8 mouse cellular contexts compared by ENCODE assay signal in genomic region chr3:36613908-36614255, GRCm38 (mm10). TPM values are rescaled to one million over a fixed set of nuclear protein-coding genes. Genes with fewer than 3 reads are reported as not detected.
A peak's percentile ranks its signal among the peaks of the same experiment; 100 is the strongest.
DNase-seq lines count a peak whose midpoint lies in the region; ATAC-seq and TF ChIP-seq lines count a peak whose summit lies in the region.

No protein-coding gene starts in this region.

- no peaks in the 10 kb centered on the region for H3K4me1 ChIP-seq in intestine, embryonic 15.5 days (replicated peaks)
- peaks cover 2% of the 10 kb centered on the region; the same call in 1 of the 2 replicates for H3K4me1 ChIP-seq in intestine, embryonic 16.5 days (ENCODE audit: control insufficient read depth, insufficient read depth, low read length)
- peaks cover 2 to 8% of the 10 kb centered on the region in 2 experiments; a peak in 3 of 4 replicates for H3K4me1 ChIP-seq in CH12.LX (ENCODE audit: control insufficient read depth in 1 of 2, insufficient read depth in 2 of 2)
- no peaks in the 10 kb centered on the region; the same call in 1 of the 2 replicates for H3K4me1 ChIP-seq in intestine, postnatal 0 days (replicated peaks; ENCODE audit: control insufficient read depth, insufficient read depth, low read length)

- no peaks in the 10 kb centered on the region for H3K9me3 ChIP-seq in intestine, embryonic 15.5 days
- no peaks in the 10 kb centered on the region for H3K9me3 ChIP-seq in intestine, embryonic 16.5 days (ENCODE audit: control insufficient read depth, low read length)
- no peaks in the 10 kb centered on the region for H3K9me3 ChIP-seq in CH12.LX (replicated peaks; ENCODE audit: low read length)
- H3K9me3 ChIP-seq in intestine, postnatal 0 days (ENCODE audit: control insufficient read depth) = no peaks in the 10 kb centered on the region

- dilution Hi-C loops in CH12.LX (cut with MboI; ENCODE audit: extremely low pct_ligation_motif_present, extremely low pct_unique_long_range_greater_than_20kb, low sequenced_read_pairs) = no loop called here

- TF ChIP-seq RAD21 in CH12.LX (IDR thresholded peaks at IDR 0.05; ENCODE audit: low read depth, low read length) = no peak

- TF ChIP-seq EP300 in CH12.LX (IDR thresholded peaks at IDR 0.05; ENCODE audit: low read length) = no peak

- in situ Hi-C loops in CH12.LX (cut with MboI; ENCODE audit: low pct_ligation_motif_present, low pct_unique_long_range_greater_than_20kb, low sequenced_read_pairs) = no loop called here

- peak overlapping the region; percentile 83 for H3K4me2 ChIP-seq in intestine, embryonic 15.5 days (replicated peaks)
- no peak overlapping the region for H3K4me2 ChIP-seq in intestine, embryonic 16.5 days (ENCODE audit: low read depth, low read length)
- peak overlapping the region; percentile 83 for H3K4me2 ChIP-seq in CH12.LX (ENCODE audit: insufficient read depth, low read depth, poor library complexity, severe bottlenecking)
- H3K4me2 ChIP-seq in intestine, postnatal 0 days (replicated peaks; ENCODE audit: low read depth) = peak overlapping the region; percentile 91

- peak; percentile 23 for DNase-seq in CH12.LX (ENCODE audit: extremely low read depth)
- DNase-seq in cerebellum, adult 18-20 months = peak; percentile 28 to 48
- DNase-seq in adipocyte (ENCODE audit: low spot score) = no peak
- no peak for DNase-seq in frontal cortex, postnatal 25 days (ENCODE audit: low spot score in 2 of 2)

- no peak for TF ChIP-seq CTCF in CH12.LX (conservative IDR thresholded peaks at IDR 0.05 in 1 of 2, IDR thresholded peaks at IDR 0.05 in 1 of 2; ENCODE audit: low read depth in 2 of 2, low read length in 2 of 2)
- TF ChIP-seq CTCF in intestine, postnatal 0 days (IDR thresholded peaks at IDR 0.05; ENCODE audit: low read depth) = no peak

- no peaks in the 10 kb centered on the region for H3K27me3 ChIP-seq in intestine, embryonic 15.5 days (replicated peaks)
- H3K27me3 ChIP-seq in intestine, embryonic 16.5 days (replicated peaks; ENCODE audit: control insufficient read depth, insufficient read depth, low read length) = no peaks in the 10 kb centered on the region
- no peaks in the 10 kb centered on the region for H3K27me3 ChIP-seq in CH12.LX (replicated peaks)
- H3K27me3 ChIP-seq in intestine, postnatal 0 days (replicated peaks; ENCODE audit: control insufficient read depth, insufficient read depth, low read length) = no peaks in the 10 kb centered on the region

- no peak overlapping the region for H3K4me3 ChIP-seq in intestine, embryonic 15.5 days (replicated peaks)
- H3K4me3 ChIP-seq in intestine, embryonic 16.5 days (ENCODE audit: low read length) = no peak overlapping the region
- peak overlapping the region in 1 of 3 experiments; percentile 56 for H3K4me3 ChIP-seq in CH12.LX (replicated peaks in 1 of 3; ENCODE audit: low read depth in 2 of 3, low read length in 2 of 3, poor library complexity in 1 of 3)
- no peak overlapping the region for H3K4me3 ChIP-seq in intestine, postnatal 0 days (ENCODE audit: low read depth, low read length)

- no peak overlapping the region for H3K9ac ChIP-seq in intestine, embryonic 15.5 days
- H3K9ac ChIP-seq in intestine, embryonic 16.5 days (ENCODE audit: low read depth, low read length) = no peak overlapping the region
- H3K9ac ChIP-seq in CH12.LX (ENCODE audit: insufficient read depth, low read depth) = no peak overlapping the region
- no peak overlapping the region for H3K9ac ChIP-seq in intestine, postnatal 0 days (ENCODE audit: low read depth, low read length)

- no peak overlapping the region for H3K27ac ChIP-seq in intestine, embryonic 15.5 days
- no peak overlapping the region for H3K27ac ChIP-seq in intestine, embryonic 16.5 days (ENCODE audit: low read length)
- no peak overlapping the region for H3K27ac ChIP-seq in CH12.LX (ENCODE audit: insufficient read depth, low read depth)
- no peak overlapping the region for H3K27ac ChIP-seq in intestine, postnatal 0 days (ENCODE audit: low read depth, low read length)

- 70% methylated on average over 5 of the region's 5 CpGs for WGBS in intestine, embryonic 15.5 days
- WGBS in intestine, embryonic 16.5 days = 67% methylated on average over 5 of the region's 5 CpGs
- WGBS in intestine, postnatal 0 days = 68% methylated on average over 5 of the region's 5 CpGs

- TF ChIP-seq POLR2A in CH12.LX (IDR thresholded peaks at IDR 0.05; ENCODE audit: low read depth, low read length) = no peak

- H3K79me2 ChIP-seq in CH12.LX (replicated peaks; ENCODE audit: control insufficient read depth, extremely low read depth, insufficient read depth, poor library complexity, severe bottlenecking) = no peaks in the 10 kb centered on the region

- H3K36me3 ChIP-seq in intestine, embryonic 15.5 days = no peaks in the 10 kb centered on the region
- no peaks in the 10 kb centered on the region for H3K36me3 ChIP-seq in intestine, embryonic 16.5 days (ENCODE audit: control insufficient read depth, insufficient read depth, low read length)
- no peaks in the 10 kb centered on the region for H3K36me3 ChIP-seq in CH12.LX (replicated peaks in 1 of 2; ENCODE audit: control insufficient read depth in 1 of 2, insufficient read depth in 1 of 2, low read length in 1 of 2)
- H3K36me3 ChIP-seq in intestine, postnatal 0 days (ENCODE audit: control insufficient read depth, insufficient read depth) = no peaks in the 10 kb centered on the region; the same call in 1 of the 2 replicates

- no peak for ATAC-seq in intestine, embryonic 15.5 days
- no peak for ATAC-seq in intestine, embryonic 16.5 days
- ATAC-seq in intestine, postnatal 0 days = no peak
- no peak for ATAC-seq in megakaryocyte-erythroid progenitor cell, adult 5-6 weeks (replicated peaks; ENCODE audit: low FRiP score, low TSS enrichment, poor library complexity, severe bottlenecking)

TF ChIP-seq in CH12.LX, 34 proteins besides CTCF, POLR2A, EP300 and RAD21:
- TF ChIP-seq JUN (IDR thresholded peaks at IDR 0.05; ENCODE audit: insufficient read depth, low read depth, low read length) (no peak), TBP (conservative IDR thresholded peaks at IDR 0.05; ENCODE audit: low read depth, low read length) (no peak), MAZ (IDR thresholded peaks at IDR 0.05; ENCODE audit: low read depth, low read length) (no peak), ZC3H11A (IDR thresholded peaks at IDR 0.05; ENCODE audit: low read depth, low read length) (no peak), E2F4 (IDR thresholded peaks at IDR 0.05; ENCODE audit: insufficient replicate concordance, low read depth, low read length) (no peak), BHLHE40 (IDR thresholded peaks at IDR 0.05; ENCODE audit: low read depth, low read length) (no peak), UBTF (IDR thresholded peaks at IDR 0.05; ENCODE audit: low read depth, low read length) (no peak), USF1 (IDR thresholded peaks at IDR 0.05; ENCODE audit: low read depth, low read length) (no peak), JUND (conservative IDR thresholded peaks at IDR 0.05; ENCODE audit: low read depth, low read length) (no peak), ELF1 (IDR thresholded peaks at IDR 0.05; ENCODE audit: low read depth, low read length) (no peak)
TF ChIP-seq in CH12.LX: peak in this region for 0.

RNA-seq across cellular contexts. Expression of gene Bbs7, which starts 0.6 kb away (rescaled TPM):
- 9.6 and 11.1 TPM in 2 replicates for polyA plus RNA-seq in intestine, embryonic 15.5 days (2015; fragmentation: Nextera tagmentation; extraction: Ambion mirVana)
- 9.5 and 10.3 TPM in 2 replicates for polyA plus RNA-seq in intestine, embryonic 16.5 days (2015; fragmentation: Nextera tagmentation; extraction: Ambion mirVana)
- 1.6 and 2.6 TPM in 2 replicates for total RNA-seq in CH12.LX (2012; rRNA removed)
- total RNA-seq in CH12.LX (2014; rRNA removed) = 3.3 and 3.7 TPM in 2 replicates
- 6.6 and 7.0 TPM in 2 replicates for polyA plus RNA-seq in CH12.LX (2012; ENCODE audit: insufficient read length, low read depth)
- 4.5 and 4.8 TPM in 2 replicates for polyA plus RNA-seq in intestine, postnatal 0 days (2015; fragmentation: Nextera tagmentation; extraction: Ambion mirVana)
- total RNA-seq in megakaryocyte-erythroid progenitor cell, adult 5-6 weeks (2014; fragmentation: Nextera tagmentation) = 2.4 and 3.4 TPM in 2 replicates
- total RNA-seq in megakaryocyte-erythroid progenitor cell, adult 5-6 weeks (2017) = 3.7 and 4.7 TPM in 2 replicates

RNA-seq across cellular contexts. Expression of gene Ccna2, which starts 41.9 kb away (rescaled TPM):
- 166 and 179 TPM in 2 replicates for polyA plus RNA-seq in intestine, embryonic 15.5 days (2015; fragmentation: Nextera tagmentation; extraction: Ambion mirVana)
- 140 and 155 TPM in 2 replicates for polyA plus RNA-seq in intestine, embryonic 16.5 days (2015; fragmentation: Nextera tagmentation; extraction: Ambion mirVana)
- total RNA-seq in CH12.LX (2012; rRNA removed) (94.7 and 117 TPM in 2 replicates), CH12.LX (2014; rRNA removed) (240 and 277 TPM in 2 replicates)
- polyA plus RNA-seq in CH12.LX (2012; ENCODE audit: insufficient read length, low read depth) = 133 and 148 TPM in 2 replicates
- polyA plus RNA-seq in intestine, postnatal 0 days (2015; fragmentation: Nextera tagmentation; extraction: Ambion mirVana) = 37.4 and 43.3 TPM in 2 replicates
- 167 and 202 TPM in 2 replicates for total RNA-seq in megakaryocyte-erythroid progenitor cell, adult 5-6 weeks (2014; fragmentation: Nextera tagmentation)
- total RNA-seq in megakaryocyte-erythroid progenitor cell, adult 5-6 weeks (2017) = 173 and 226 TPM in 2 replicates

Comparison
In these comparisons a context has a peak if more than half of its experiments do, and no peak if none do; other contexts are left out.
1. DNase-seq: peak in CH12.LX (single experiment) and cerebellum, adult 18-20 months (2 of 2); none in adipocyte (single experiment) and frontal cortex, postnatal 25 days (0 of 2).